Mouse (Mus musculus) heart, postnatal 0 days (tissue): ENCODE measurements at regions not wholly inside any gene's neighbourhood (a gene's known extent, or its start where the extent isn't known, plus 50 kb on each side); places are given as distances from the start of the nearest gene placed in this dataset.

Source experiments
- ATAC-seq: fragments of 200-750 bp; cut with Nextera tagmentation; 2 replicates; pipeline ENCODE4 v1.8.0; 2017; ENCODE audit warnings: low read depth, moderate number of reproducible peaks, moderate library complexity; ENCODE audit not compliant: insufficient read depth
- DNase-seq: peaks from one replicate; pipeline ENCODE4 v3.0.0-alpha.2; 2016; ENCODE audit warnings: low spot score
- H3K27ac ChIP-seq: fragments of 300-500 bp; sonication (generic); 2 replicates; pipeline ENCODE4 v1.5.1; 2014; ENCODE audit warnings: low read depth, mild to moderate bottlenecking
- H3K27me3 ChIP-seq: fragments of 300-500 bp; sonication (generic); 2 replicates; pipeline ENCODE4 v1.6.1; 2014; ENCODE audit warnings: low read length, mixed read lengths; ENCODE audit not compliant: control insufficient read depth, insufficient read depth
- H3K36me3 ChIP-seq: fragments of 300-500 bp; sonication (generic); replicated peaks from 2 replicates; pipeline ENCODE4 v1.6.1; 2014; ENCODE audit warnings: low read length, mixed read lengths; ENCODE audit not compliant: control insufficient read depth, insufficient read depth
- H3K4me1 ChIP-seq: fragments of 300-500 bp; sonication (generic); 2 replicates; pipeline ENCODE4 v1.6.1; 2014; ENCODE audit warnings: antibody characterized with exemption; ENCODE audit not compliant: control insufficient read depth, insufficient read depth
- H3K4me2 ChIP-seq: fragments of 300-500 bp; sonication (generic); 2 replicates; pipeline ENCODE4 v1.6.1; 2014; ENCODE audit warnings: low read depth, mild to moderate bottlenecking, low read length, moderate library complexity
- H3K4me3 ChIP-seq: fragments of 300-500 bp; sonication (generic); 2 replicates; pipeline ENCODE4 v1.5.1; 2014; ENCODE audit warnings: low read depth, low read length
- H3K9ac ChIP-seq: fragments of 300-500 bp; sonication (generic); replicated peaks from 2 replicates; pipeline ENCODE4 v1.6.1; 2014; ENCODE audit warnings: low read depth, low read length, mixed read lengths
- H3K9me3 ChIP-seq: fragments of 300-500 bp; sonication (generic); replicated peaks from 2 replicates; pipeline ENCODE4 v1.6.1; 2016; ENCODE audit warnings: low read length; ENCODE audit not compliant: control insufficient read depth
- CTCF ChIP-seq: IDR thresholded peaks from 2 replicates; pipeline ENCODE4 v1.5.1; 2016; ENCODE audit warnings: antibody characterized with exemption, control low read depth, low read depth
- EP300 ChIP-seq: IDR thresholded peaks from 2 replicates; pipeline ENCODE4 v1.6.1; 2016; ENCODE audit warnings: antibody characterized with exemption, low read depth
- WGBS: fragments of 180-500 bp; shearing (Covaris S2); extraction: QIAGEN DNeasy Blood & Tissue Kit; methylation state at CpG from one replicate; pipeline ENCODE4 v1.1.7; 2014; 5-methylcytosine and 5-hydroxymethylcytosine counted together

- Histone ChIP-seq H3K36me3 (no peaks in the 10 kb centered on the region), H3K9me3 (no peaks in the 10 kb centered on the region), H3K4me1 (peaks cover 56% of the 10 kb centered on the region), H3K9ac (no peak overlapping the region), H3K4me3 (no peak overlapping the region), H3K27me3 (no peaks in the 10 kb centered on the region), H3K4me2 (no peak overlapping the region), H3K27ac (peak overlapping the region; percentile 90)
- DNase-seq (peak; percentile 52), ATAC-seq (peak; percentile 49)
- TF ChIP-seq CTCF (no peak), EP300 (no peak)
- WGBS: 6% methylated on average over 1 of the region's 1 CpGs
These were observed 166.7 kb downstream of the Rpl14 start for GRCm38 (mm10) chr9:120737956-120738355.

DNA sequence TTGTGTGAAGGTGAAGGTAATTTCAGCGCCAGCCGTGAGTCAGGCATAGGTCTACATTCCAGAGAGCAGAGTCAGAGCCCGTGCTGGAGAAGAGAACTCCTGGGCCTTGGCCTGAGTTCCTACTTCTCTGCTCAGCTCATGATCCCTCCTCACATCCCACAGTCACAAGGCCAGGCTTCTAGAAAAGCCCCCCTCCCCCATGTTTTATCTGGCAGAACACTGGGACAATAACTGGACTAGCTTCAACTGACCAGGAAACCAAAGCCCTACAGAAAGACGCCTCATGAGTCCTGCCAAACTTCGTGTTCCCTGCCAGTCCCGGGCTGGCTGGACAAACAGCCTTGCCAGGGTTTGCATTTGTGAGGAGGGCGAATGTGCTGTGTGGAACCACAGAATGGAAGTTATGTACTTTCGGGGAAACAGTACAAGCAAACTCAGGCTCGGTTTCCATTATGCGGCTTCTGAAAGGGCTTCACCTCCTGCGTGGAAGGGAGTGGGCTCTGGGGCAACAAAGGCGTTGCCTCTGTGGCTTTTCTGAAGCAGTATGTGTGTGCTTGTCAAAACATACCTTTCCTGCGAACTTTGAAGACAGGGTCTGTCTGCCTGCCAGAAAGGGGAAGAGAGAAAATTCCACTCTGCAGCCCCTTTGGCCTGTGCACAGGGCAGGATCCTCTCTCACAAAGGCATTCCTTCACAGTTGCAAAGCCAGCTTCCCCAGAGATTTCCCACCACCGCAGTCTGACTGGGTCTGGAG lies 168.1 kb downstream of the Rpl14 start:
- 0 out of 2 replicates have a peak overlapping the region, but pooled peaks have one; percentile 45 for H3K9ac ChIP-seq
- H3K27ac ChIP-seq: peak overlapping the region; percentile 90
- peak overlapping the region; percentile 7; the same call in 1 of the 2 replicates for H3K4me2 ChIP-seq
- TF ChIP-seq CTCF (no peak), EP300 (0 out of 2 replicates have a peak, but pooled peaks have one; percentile 46)
- H3K4me3 ChIP-seq: no peak overlapping the region
- no peaks in the 10 kb centered on the region for H3K9me3 ChIP-seq
- ATAC-seq (peak; percentile 73), DNase-seq (peak; percentile 85)
- no peaks in the 10 kb centered on the region for H3K27me3 ChIP-seq
- no peaks in the 10 kb centered on the region for H3K36me3 ChIP-seq
- peaks cover 42% of the 10 kb centered on the region for H3K4me1 ChIP-seq
- 20% methylated on average over 14 of the region's 14 CpGs for WGBS

- 0 out of 2 replicates have a peak overlapping the region, but pooled peaks have one; percentile 45 for H3K9ac ChIP-seq
- TF ChIP-seq EP300 (no peak), CTCF (no peak)
- DNase-seq (no peak), ATAC-seq (no peak; the same call in 1 of the 2 replicates)
- 20% methylated on average over 6 of the region's 6 CpGs for WGBS
- H3K36me3 ChIP-seq: no peaks in the 10 kb centered on the region
- no peaks in the 10 kb centered on the region for H3K27me3 ChIP-seq
- H3K4me3 ChIP-seq: no peak overlapping the region
- H3K9me3 ChIP-seq: no peaks in the 10 kb centered on the region
- peak overlapping the region; percentile 90 for H3K27ac ChIP-seq
- H3K4me2 ChIP-seq: peak overlapping the region; percentile 7; the same call in 1 of the 2 replicates
- H3K4me1 ChIP-seq: peaks cover 35% of the 10 kb centered on the region
These were observed 168.8 kb downstream of the Rpl14 start for GRCm38 (mm10) chr9:120739953-120740524.

GRCm38 (mm10) chr9:120741521-120741920 lies 170.3 kb downstream of the Rpl14 start:
- no peak overlapping the region for H3K27ac ChIP-seq
- H3K9ac ChIP-seq: no peak overlapping the region
- no peak overlapping the region for H3K4me3 ChIP-seq
- H3K27me3 ChIP-seq: no peaks in the 10 kb centered on the region
- no peaks in the 10 kb centered on the region for H3K36me3 ChIP-seq
- TF ChIP-seq EP300: no peak
- 0 out of 2 replicates have a peak, but pooled peaks have one; percentile 1 for TF ChIP-seq CTCF
- ATAC-seq: no peak
- peaks cover 31% of the 10 kb centered on the region for H3K4me1 ChIP-seq
- 52% methylated on average over 2 of the region's 2 CpGs for WGBS
- no peak for DNase-seq
- H3K9me3 ChIP-seq: no peaks in the 10 kb centered on the region
- H3K4me2 ChIP-seq: no peak overlapping the region

- Histone ChIP-seq H3K36me3 (no peaks in the 10 kb centered on the region), H3K9me3 (no peaks in the 10 kb centered on the region), H3K9ac (no peak overlapping the region), H3K4me3 (no peak overlapping the region), H3K4me2 (no peak overlapping the region), H3K4me1 (peaks cover 21% of the 10 kb centered on the region), H3K27me3 (no peaks in the 10 kb centered on the region), H3K27ac (no peak overlapping the region)
- TF ChIP-seq EP300: no peak
- no peak for TF ChIP-seq CTCF
- DNase-seq (peak; percentile 31), ATAC-seq (no peak)
- 53% methylated on average over 9 of the region's 9 CpGs for WGBS
These were observed 172.2 kb downstream of the Rpl14 start for GRCm38 (mm10) chr9:120743455-120743854.

GRCm38 (mm10) chr9:120745674-120746073 lies 174.4 kb downstream of the Rpl14 start:
- H3K9me3 ChIP-seq: no peaks in the 10 kb centered on the region
- no peak for TF ChIP-seq EP300
- no peak for TF ChIP-seq CTCF
- no peak overlapping the region for H3K9ac ChIP-seq
- no peaks in the 10 kb centered on the region for H3K27me3 ChIP-seq
- H3K4me3 ChIP-seq: no peak overlapping the region
- DNase-seq: no peak
- ATAC-seq: no peak
- no peak overlapping the region for H3K4me2 ChIP-seq
- 82% methylated on average over 6 of the region's 6 CpGs for WGBS
- H3K27ac ChIP-seq: no peak overlapping the region
- H3K4me1 ChIP-seq: 0 out of 2 replicates have a peak, but pooled peaks cover 3% of the 10 kb centered on the region
- no peaks in the 10 kb centered on the region for H3K36me3 ChIP-seq
